Mouse (Mus musculus) neural tube, embryonic 14.5 days (tissue): Measurements from ENCODE around the gene 2900026A02Rik. TPM values are rescaled to one million over a fixed set of nuclear protein-coding genes. Genes with fewer than 3 reads are reported as not detected.

ENCODE experiments used
- ATAC-seq: fragments of 200-750 bp; cut with Nextera tagmentation; 2 replicates; pipeline ENCODE4 v1.8.0; 2017; ENCODE audit warnings: low read depth, mild to moderate bottlenecking, moderate TSS enrichment, moderate library complexity
- H3K27ac ChIP-seq: fragments of 300-500 bp; sonication (generic); 2 replicates; pipeline ENCODE4 v1.5.1; 2014; ENCODE audit warnings: low read depth, mild to moderate bottlenecking, control low read depth, low read length, moderate library complexity, mixed read lengths
- H3K27me3 ChIP-seq: fragments of 300-500 bp; sonication (generic); 2 replicates; pipeline ENCODE4 v1.6.1; 2014; ENCODE audit warnings: low read length; ENCODE audit not compliant: control insufficient read depth, insufficient read depth
- H3K36me3 ChIP-seq: fragments of 300-500 bp; sonication (generic); 2 replicates; pipeline ENCODE4 v1.6.1; 2014; ENCODE audit warnings: low read length, mixed read lengths; ENCODE audit not compliant: control insufficient read depth, insufficient read depth
- H3K4me1 ChIP-seq: fragments of 300-500 bp; sonication (generic); 2 replicates; pipeline ENCODE4 v1.6.1; 2014; ENCODE audit warnings: low read length; ENCODE audit not compliant: control insufficient read depth, insufficient read depth
- H3K4me2 ChIP-seq: fragments of 300-500 bp; sonication (generic); 2 replicates; pipeline ENCODE4 v1.6.1; 2014; ENCODE audit warnings: mild to moderate bottlenecking, low read depth, low read length, control low read depth
- H3K4me3 ChIP-seq: fragments of 300-500 bp; sonication (generic); 2 replicates; pipeline ENCODE4 v1.5.1; 2014; ENCODE audit warnings: low read depth, low read length, control low read depth, mixed read lengths
- H3K9ac ChIP-seq: fragments of 300-500 bp; sonication (generic); replicated peaks from 2 replicates; pipeline ENCODE4 v1.6.1; 2014; ENCODE audit warnings: low read depth, mild to moderate bottlenecking, control low read depth, low read length, mixed read lengths
- H3K9me3 ChIP-seq: fragments of 300-500 bp; sonication (generic); 2 replicates; pipeline ENCODE4 v1.6.1; 2016; ENCODE audit warnings: low read length; ENCODE audit not compliant: control insufficient read depth
- WGBS: fragments of 180-500 bp; shearing (Covaris S2); extraction: QIAGEN DNeasy Blood & Tissue Kit; methylation state at CpG from one replicate; pipeline ENCODE4 v1.1.7; 2014; 5-methylcytosine and 5-hydroxymethylcytosine counted together
- polyA plus RNA-seq: library from polyadenylated mRNA; unstranded; fragments of >200 nt; fragmentation: Nextera tagmentation; extraction: Ambion mirVana; gene quantifications from 2 replicates; pipeline ENCODE4 v1.2.1, GENCODE M21; 2014

2900026A02Rik gene
- polyA plus RNA-seq, 1 experiment from 2014 or later, result 2.1 TPM

DNA sequence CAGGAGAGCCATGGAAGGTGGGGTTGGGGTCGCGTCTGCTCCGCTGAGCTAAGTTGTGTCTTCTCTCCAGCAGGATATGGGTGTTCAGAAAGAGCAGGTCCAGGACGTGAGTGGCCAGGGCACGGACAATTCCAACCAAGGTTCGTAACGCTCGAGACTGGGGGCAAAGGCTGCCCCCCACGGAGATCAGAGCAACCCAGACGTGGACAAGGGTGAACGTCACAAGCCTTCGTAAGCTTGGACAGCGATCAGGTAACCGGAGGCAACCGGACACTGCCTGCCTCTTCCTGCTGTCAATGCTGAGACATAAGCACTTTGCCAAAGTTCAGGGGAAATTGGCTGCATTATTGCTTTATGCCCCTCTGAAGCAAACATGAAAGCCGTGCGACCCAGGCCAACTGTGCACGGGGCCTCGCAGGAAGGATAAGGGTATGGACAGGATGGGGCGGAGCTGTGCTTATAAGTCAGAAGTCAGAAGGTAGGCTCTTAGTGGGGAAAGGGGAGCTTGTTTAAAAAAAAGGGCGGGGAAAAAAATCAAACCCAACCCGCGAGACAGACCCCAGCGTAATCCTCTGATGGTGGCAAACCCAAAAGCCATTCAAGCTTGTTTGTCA lies 130.9 kb downstream of the 2900026A02Rik start:
- Histone ChIP-seq H3K9ac (no peak overlapping the region), H3K4me3 (no peak overlapping the region), H3K4me1 (peaks cover 10% of the 10 kb centered on the region), H3K36me3 (no peaks in the 10 kb centered on the region), H3K4me2 (no peak overlapping the region), H3K27me3 (no peaks in the 10 kb centered on the region), H3K27ac (no peak overlapping the region), H3K9me3 (no peaks in the 10 kb centered on the region)
- WGBS, result 90% methylated on average over 24 of the region's 24 CpGs
- no peak for ATAC-seq

- H3K9ac ChIP-seq, result no peak overlapping the region
- H3K4me2 ChIP-seq, result no peak overlapping the region
- no peaks in the 10 kb centered on the region for H3K9me3 ChIP-seq
- peaks cover 10% of the 10 kb centered on the region for H3K4me1 ChIP-seq
- no peak overlapping the region for H3K27ac ChIP-seq
- no peak overlapping the region for H3K4me3 ChIP-seq
- 83% methylated on average over 2 of the region's 2 CpGs for WGBS
- no peaks in the 10 kb centered on the region for H3K36me3 ChIP-seq
- ATAC-seq, result no peak
- H3K27me3 ChIP-seq, result no peaks in the 10 kb centered on the region
Observed at GRCm38 (mm10) chr5:113087465-113087864, 133.6 kb downstream of the 2900026A02Rik start.

GRCm38 (mm10) chr5:113086990-113087389 lies 134.0 kb downstream of the 2900026A02Rik start:
- no peak overlapping the region for H3K9ac ChIP-seq
- no peak overlapping the region; the same call in 1 of the 2 replicates for H3K27ac ChIP-seq

GRCm38 (mm10) chr5:113086439-113086838 lies 134.6 kb downstream of the 2900026A02Rik start:
- Histone ChIP-seq H3K36me3 (no peaks in the 10 kb centered on the region), H3K4me2 (no peak overlapping the region), H3K27me3 (no peaks in the 10 kb centered on the region), H3K27ac (0 out of 2 replicates have a peak overlapping the region, but pooled peaks have one; percentile 5), H3K9ac (no peak overlapping the region), H3K9me3 (no peaks in the 10 kb centered on the region), H3K4me3 (no peak overlapping the region), H3K4me1 (peaks cover 10% of the 10 kb centered on the region)
- WGBS, result 60% methylated on average over 12 of the region's 12 CpGs
- no peak for ATAC-seq

More at GRCm38 (mm10) chr5:113086990-113087389, 134.0 kb downstream of the 2900026A02Rik start:
- ATAC-seq, result no peak
- H3K9me3 ChIP-seq, result no peaks in the 10 kb centered on the region
- H3K4me1 ChIP-seq, result peaks cover 10% of the 10 kb centered on the region
- H3K4me3 ChIP-seq, result no peak overlapping the region
- H3K36me3 ChIP-seq, result no peaks in the 10 kb centered on the region
- no peak overlapping the region for H3K4me2 ChIP-seq
- WGBS, result 62% methylated on average over 4 of the region's 4 CpGs
- H3K27me3 ChIP-seq, result no peaks in the 10 kb centered on the region

DNA sequence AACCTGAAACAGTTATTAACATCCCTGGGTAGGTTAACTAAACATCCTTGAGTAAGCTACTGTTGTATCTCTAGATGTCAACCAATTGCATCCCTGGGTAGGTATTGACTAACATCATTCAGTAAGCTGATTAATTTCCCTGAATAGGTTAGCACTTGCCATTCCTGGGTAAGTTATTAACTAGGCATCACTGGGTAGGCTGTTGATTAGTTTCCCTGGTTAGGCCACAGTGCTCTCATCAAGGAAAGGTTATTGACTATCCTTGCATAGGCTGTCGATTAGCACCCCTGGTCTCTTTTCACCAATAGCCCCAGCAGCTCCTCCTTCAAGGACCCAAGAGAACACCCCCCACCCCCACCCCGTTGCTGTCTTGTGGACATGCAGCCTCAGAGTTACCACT lies 135.1 kb downstream of the 2900026A02Rik start:
- no peak for ATAC-seq
- 69% methylated on average over 2 of the region's 2 CpGs for WGBS
- H3K4me2 ChIP-seq, result no peak overlapping the region

GRCm38 (mm10) chr5:113084309-113084708 lies 136.7 kb downstream of the 2900026A02Rik start:
- Histone ChIP-seq H3K9me3 (no peaks in the 10 kb centered on the region), H3K4me2 (no peak overlapping the region), H3K4me1 (peaks cover 10% of the 10 kb centered on the region), H3K36me3 (no peaks in the 10 kb centered on the region), H3K27ac (no peak overlapping the region), H3K9ac (no peak overlapping the region), H3K27me3 (no peaks in the 10 kb centered on the region), H3K4me3 (no peak overlapping the region)
- WGBS, result 90% methylated on average over 2 of the region's 2 CpGs
- no peak for ATAC-seq

More for the DNA sequence above, 135.1 kb downstream of the 2900026A02Rik start:
- peaks cover 10% of the 10 kb centered on the region for H3K4me1 ChIP-seq
- H3K9me3 ChIP-seq, result no peaks in the 10 kb centered on the region
- no peak overlapping the region for H3K27ac ChIP-seq
- H3K4me3 ChIP-seq, result no peak overlapping the region
- no peak overlapping the region for H3K9ac ChIP-seq
- H3K27me3 ChIP-seq, result no peaks in the 10 kb centered on the region
- H3K36me3 ChIP-seq, result no peaks in the 10 kb centered on the region

- Histone ChIP-seq H3K27ac (no peak overlapping the region), H3K36me3 (no peaks in the 10 kb centered on the region), H3K4me1 (peaks cover 10% of the 10 kb centered on the region), H3K9me3 (no peaks in the 10 kb centered on the region), H3K27me3 (no peaks in the 10 kb centered on the region), H3K4me3 (no peak overlapping the region), H3K9ac (no peak overlapping the region), H3K4me2 (no peak overlapping the region)
- 63% methylated on average over 19 of the region's 19 CpGs for WGBS
- no peak for ATAC-seq
Observed at GRCm38 (mm10) chr5:113082356-113083168, 138.5 kb downstream of the 2900026A02Rik start.

GRCm38 (mm10) chr5:113081439-113081838 lies 139.6 kb downstream of the 2900026A02Rik start, which contains the start of gene Crybb3:
TSS of gene Crybb3 (minus strand) at chr5:113081584.
- Histone ChIP-seq H3K9ac (no peak within 1 kb of the TSS), H3K4me2 (no peak within 1 kb of the TSS), H3K27ac (no peak within 1 kb of the TSS), H3K4me1 (peaks cover 8% of the 10 kb centered on the region), H3K4me3 (no peak within 1 kb of the TSS), H3K9me3 (no peaks in the 10 kb centered on the region), H3K36me3 (no peaks in the 10 kb centered on the region), H3K27me3 (no peaks in the 10 kb centered on the region)
- no peak for ATAC-seq
- WGBS, result 80% methylated on average over 8 of the region's 8 CpGs

- no peak for ATAC-seq
Observed at GRCm38 (mm10) chr5:113081020-113081419, 140.0 kb downstream of the 2900026A02Rik start.

More at GRCm38 (mm10) chr5:113081020-113081419, 140.0 kb downstream of the 2900026A02Rik start:
- peaks cover 3% of the 10 kb centered on the region; the same call in 1 of the 2 replicates for H3K4me1 ChIP-seq
- no peaks in the 10 kb centered on the region for H3K27me3 ChIP-seq
- WGBS, result 91% methylated on average over 9 of the region's 9 CpGs
- H3K36me3 ChIP-seq, result no peaks in the 10 kb centered on the region
- H3K9ac ChIP-seq, result no peak overlapping the region
- no peak overlapping the region for H3K4me3 ChIP-seq
- H3K9me3 ChIP-seq, result no peaks in the 10 kb centered on the region
- no peak overlapping the region for H3K27ac ChIP-seq
- no peak overlapping the region for H3K4me2 ChIP-seq
